Mouse (Mus musculus) ovary, postnatal 10 days (tissue): ENCODE data around the gene Acp4.
A peak's percentile ranks its signal among the peaks of the same experiment; 100 is the strongest.
"Not testable (repeated sequence)": the region's sequence is repeated elsewhere in the genome, so short reads cannot be mapped to it uniquely, and the experiment has no call there.

Experiments used
- DNase-seq: peaks from one replicate; pipeline ENCODE4 v3.0.0; 2022; ENCODE audit warnings: low spot score

Acp4 gene

GRCm38 (mm10) chr7:44262791-44263643 is 5.8 kb upstream of the Acp4 start:
- peak; percentile 91 for DNase-seq

GRCm38 (mm10) chr7:44261147-44261546 is 4.0 kb upstream of the Acp4 start, which contains the start of gene Gm15517:
Gene Gm15517 (plus strand): TSS chr7:44261447.
- no peak for DNase-seq

- no peak for DNase-seq
These were observed 3.2 kb upstream of the Acp4 start for GRCm38 (mm10) chr7:44260410-44260809.

- DNase-seq: no peak
These were observed 2.2 kb downstream of the Acp4 start for GRCm38 (mm10) chr7:44254930-44255329.

DNA sequence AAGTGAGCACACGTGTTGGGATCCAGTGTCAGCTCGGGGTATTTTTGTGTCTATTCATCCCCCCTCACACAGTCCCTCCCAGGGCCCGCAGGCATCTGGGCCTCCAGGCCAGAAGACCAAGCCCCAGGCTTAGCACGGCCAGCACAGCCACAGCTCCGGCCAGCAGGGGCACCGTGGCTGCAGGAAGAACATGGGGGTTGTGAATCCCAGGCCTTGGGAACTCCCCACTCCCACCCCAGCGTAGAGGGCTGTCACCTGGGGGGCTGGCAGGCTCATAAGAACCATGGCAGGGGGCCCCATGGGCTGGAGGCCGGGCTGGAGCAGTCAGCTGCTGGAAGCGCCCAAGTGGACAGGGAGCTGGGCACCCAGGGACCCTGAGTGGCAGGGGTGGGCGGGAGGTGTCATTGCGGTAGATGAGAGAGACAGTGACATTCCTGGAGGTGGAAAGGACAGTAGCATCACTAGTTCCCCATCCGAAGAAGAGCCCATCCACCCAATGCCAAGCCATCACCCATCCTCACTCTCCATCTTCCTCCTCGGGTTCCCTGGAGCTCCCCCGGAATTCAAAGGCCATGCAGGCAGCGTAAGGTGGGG is 4.1 kb downstream of the Acp4 start:
- DNase-seq: no peak

DNA sequence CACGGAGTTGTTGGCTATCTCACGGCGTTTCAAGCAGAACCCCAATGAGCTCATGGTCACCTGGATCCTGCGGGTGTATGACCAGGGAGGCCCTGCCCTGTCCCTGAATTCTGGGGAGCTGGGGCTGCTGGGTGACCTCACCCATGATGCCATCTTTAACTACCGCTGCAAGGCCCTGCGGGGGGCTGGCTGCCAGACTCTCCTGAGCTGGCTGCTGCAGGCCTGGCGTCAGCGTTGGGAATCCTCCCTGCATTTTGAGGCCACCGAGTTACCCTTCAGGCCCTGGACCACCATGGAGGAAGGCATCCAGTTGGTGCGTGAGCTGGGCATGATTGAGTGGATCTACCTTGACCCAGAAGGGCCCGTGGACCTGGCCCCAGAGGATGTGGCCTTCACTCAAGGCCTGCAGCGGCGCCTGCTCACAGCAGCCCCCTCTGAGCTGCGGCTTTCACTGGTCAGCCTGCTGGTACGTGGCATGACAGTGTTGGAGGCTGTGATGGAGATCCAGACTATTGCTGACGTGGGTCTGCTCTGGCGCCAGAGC is 6.4 kb downstream of the Acp4 start:
- not testable (repeated sequence) for DNase-seq

DNA sequence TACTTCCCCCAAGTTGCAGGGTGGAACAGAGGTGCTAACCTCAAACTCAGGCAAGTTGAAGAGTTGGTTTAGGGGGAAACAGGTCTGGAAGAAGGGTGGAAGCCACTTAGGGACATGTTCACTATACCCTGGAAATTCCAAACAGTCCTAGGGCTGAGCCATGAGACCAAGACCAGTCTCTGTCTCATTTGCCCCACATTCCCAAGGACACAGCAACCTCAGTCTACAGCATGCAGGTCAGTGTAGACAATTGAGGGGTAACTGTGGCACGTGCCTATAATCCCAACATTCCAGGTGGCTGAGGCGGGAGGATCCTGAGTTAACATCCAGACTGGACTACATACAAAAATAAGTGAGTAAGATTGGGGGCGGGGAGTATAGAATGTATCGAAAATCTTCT is 7.9 kb downstream of the Acp4 start:
- no peak for DNase-seq

DNA sequence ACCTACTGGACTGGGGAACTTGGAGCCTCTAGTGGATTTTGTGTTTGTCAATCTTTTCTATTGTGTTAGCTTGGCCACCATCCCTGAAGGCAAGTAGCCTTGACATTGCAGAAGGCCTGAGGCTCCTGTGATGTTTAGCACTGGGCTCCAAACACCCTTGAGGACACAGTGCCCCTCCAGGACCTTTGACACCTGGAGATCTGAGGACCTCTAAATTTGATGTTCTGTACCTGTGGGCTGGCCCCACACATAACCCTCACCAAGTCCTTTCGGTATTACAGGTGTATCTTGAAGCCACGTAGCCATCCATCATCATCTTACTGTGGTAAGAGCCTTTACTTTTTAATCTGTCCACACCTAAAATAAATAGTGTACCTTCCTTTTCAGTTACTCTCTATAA is 9.2 kb downstream of the Acp4 start:
- no peak for DNase-seq

DNA sequence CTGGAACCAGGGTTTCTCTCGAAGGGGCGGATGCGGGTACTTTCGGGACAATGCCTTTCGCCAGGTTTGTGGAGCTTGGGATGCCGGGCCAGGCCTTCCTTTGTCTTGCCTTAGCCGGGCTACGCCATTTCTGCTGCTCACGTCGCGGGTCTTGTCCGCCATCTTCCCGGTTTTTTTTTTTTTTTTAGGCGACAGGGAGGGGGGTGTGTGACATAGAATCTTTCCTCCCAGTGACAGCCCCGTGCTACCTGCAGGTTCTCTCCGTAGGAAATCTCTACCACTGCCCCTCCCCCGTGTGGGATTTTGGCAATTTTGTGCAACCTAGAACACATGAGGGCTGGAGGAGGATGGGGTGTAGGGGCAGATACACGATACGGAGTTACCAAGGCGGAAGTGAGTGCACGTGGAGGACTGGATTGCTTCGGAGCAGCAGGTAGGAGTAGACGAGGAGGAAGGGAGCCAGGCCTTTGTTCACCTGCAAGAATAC is 10.2 kb downstream of the Acp4 start:
- no peak for DNase-seq

DNA sequence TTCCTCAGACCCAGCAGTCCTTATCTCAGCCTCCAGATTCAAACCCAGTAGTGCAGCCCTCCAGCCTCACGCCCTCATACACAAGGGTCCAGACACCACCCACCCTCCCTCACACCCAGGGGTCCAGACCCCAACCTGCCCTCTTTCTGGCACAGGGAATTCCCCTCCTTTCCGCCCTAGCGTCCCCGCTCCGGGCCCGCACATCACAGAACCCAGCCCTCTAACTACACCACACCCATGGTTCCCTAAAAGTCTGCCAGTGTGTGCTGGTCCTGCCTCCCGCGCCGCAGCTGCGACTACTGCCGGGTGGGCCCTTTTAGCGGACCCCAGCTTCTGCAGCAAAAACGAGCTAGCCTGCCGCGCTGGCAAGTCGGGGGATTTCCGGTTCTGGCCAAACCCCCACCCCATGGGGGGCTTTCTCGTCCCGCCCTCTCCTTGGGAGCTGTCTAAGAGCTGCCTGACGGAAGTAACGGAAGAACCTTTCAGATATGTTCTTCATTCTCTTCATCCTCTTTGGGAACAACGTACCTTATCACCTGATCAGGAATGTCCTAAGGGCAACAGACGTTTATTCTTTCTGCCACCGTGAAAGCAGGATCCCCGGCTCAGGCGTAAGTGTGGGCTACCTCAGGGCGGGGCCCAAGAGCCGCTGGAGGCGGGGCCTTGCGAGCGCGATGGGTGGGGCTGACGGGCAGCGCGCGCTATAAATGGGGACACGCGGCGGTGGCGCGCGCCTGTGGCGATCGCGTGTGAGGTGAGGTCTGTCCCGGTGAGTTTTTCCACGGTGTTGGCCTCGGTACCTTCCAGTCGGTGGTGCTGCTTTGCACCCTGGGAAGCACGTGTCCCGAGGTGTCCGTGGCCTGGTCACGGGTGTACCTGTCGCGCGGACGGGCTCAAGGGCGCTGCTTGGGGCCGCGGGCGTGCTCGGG is 10.9 kb downstream of the Acp4 start, which contains the start of the genes 1700028J19Rik and 2410002F23Rik:
1700028J19Rik (minus strand) TSS at position 641 of the 929 bp plus-strand sequence.
2410002F23Rik (plus strand) TSS at position 668 of the 929 bp plus-strand sequence.
- peak; percentile 88 for DNase-seq

GRCm38 (mm10) chr7:44244080-44244479 is 13.1 kb downstream of the Acp4 start:
- DNase-seq: no peak

GRCm38 (mm10) chr7:44241163-44241562 is 16.0 kb downstream of the Acp4 start:
- DNase-seq: no peak

GRCm38 (mm10) chr7:44240712-44241111 is 16.5 kb downstream of the Acp4 start:
- no peak for DNase-seq

DNA sequence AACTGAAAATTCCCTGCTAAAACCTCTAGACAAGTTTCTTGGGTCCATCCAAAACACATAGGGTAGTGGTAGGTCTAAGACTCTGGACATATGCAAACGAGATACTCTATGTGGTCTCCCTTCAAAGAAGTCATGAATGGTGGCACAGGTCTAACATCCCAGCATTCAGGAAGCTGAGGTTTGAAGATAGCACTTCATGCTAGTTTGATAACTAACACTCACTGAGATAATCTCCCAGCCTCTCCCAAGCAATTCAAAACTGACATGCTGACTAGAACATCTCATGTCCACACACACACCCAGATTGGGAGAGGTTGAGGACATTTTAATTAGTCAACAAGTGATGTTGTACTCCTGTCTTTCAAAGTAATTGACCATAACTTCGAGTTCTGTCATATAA is 17.3 kb downstream of the Acp4 start:
- DNase-seq: no peak

- no peak for DNase-seq
These were observed 21.3 kb downstream of the Acp4 start, which contains the start of gene Gm36864 for GRCm38 (mm10) chr7:44235909-44236308. Gene Gm36864 (plus strand): TSS chr7:44236177.

GRCm38 (mm10) chr7:44225076-44225475 is 32.1 kb downstream of the Acp4 start, which contains the start of gene Klk1:
Gene Klk1 (plus strand): TSS chr7:44225360.
- no peak for DNase-seq

DNA sequence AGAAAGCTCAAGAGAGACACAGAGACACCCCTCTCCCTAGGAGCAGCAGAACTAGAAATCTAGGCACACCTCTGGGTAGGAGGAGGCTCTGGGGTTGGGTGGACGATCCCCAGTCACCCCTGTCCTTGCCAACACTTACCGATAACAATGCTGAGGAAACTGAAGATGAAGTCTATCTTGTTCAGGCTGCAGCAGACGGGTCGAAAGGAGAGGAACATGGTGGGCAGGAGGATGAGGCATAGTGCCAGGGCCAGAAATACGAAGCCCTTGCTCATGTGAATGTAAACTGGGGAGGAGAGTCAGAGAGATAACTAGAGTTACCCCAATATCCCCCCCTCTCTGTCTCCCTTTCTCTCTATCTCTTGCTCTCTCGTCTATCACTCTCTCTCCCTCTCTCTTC is 34.8 kb downstream of the Acp4 start:
- not testable (repeated sequence) for DNase-seq

DNA sequence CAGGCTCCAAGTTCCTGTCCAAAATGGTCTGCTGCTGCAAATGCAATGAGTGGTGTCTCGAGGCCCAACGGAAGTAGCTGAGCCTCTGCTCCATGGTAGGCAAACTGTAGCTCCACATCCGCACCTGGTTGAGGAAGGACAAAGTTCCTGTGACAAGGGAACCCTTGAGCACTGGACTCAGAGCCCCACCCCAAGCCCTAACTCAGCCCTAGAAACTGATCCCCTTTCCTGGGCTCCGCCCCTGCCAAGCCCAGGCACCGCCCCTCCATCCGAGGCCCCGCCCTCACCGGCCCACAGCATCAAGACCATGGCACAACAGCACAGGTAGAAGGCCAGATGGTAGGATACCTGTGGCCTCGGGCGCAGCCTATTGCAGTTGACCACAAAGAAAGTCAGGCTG is 35.6 kb downstream of the Acp4 start:
- not testable (repeated sequence) for DNase-seq

DNA sequence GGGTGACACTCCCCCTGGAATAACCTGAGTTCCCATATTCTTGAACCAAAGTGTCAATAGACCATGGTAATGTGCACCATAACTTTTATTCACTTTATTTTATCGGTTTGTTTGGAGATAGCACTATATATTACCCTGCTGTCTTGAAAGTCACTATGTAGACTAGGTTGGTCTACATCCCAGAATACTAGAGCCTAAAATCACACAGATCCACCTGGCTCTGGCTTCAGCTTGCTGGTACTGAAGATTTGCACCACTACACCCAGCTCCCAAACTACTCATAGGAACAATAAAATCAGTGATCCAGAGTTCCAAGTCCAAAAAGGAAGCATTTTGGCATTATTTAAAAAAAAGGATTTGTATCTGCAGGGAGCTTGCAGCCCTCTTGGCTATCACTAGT is 41.5 kb downstream of the Acp4 start, which contains the start of gene Klk1b5:
Klk1b5 (plus strand) TSS at position 301 of the 400 bp plus-strand sequence.
- no peak for DNase-seq

GRCm38 (mm10) chr7:44208307-44208706 is 48.9 kb downstream of the Acp4 start:
- no peak for DNase-seq

DNA sequence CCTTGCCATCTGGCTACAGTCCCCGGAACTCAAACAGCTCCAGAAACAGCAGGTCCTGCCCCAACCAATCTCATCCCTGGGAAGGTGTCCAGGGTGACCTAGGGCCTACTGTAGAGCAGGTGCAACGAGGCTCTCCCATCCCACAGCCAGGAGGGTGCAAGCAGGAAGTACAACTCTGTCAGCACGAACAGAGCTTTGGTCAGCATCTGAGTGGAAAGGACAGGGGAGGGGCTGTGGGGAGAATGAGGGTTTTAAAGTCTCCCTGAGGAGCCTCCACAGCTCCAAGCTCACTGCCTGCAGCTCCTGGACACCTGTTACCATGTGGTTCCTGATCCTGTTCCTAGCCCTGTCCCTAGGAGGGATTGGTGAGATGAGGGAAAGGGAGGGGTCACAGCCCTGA is 50.0 kb downstream of the Acp4 start, which contains the start of gene Klk1b4:
Klk1b4 (plus strand) TSS at position 301 of the 400 bp plus-strand sequence.
- DNase-seq: not testable (repeated sequence)
